Mouse (Mus musculus) intestine, embryonic 16.5 days (tissue): ENCODE measurements around the gene Asic2. TPM values are rescaled to one million over a fixed set of nuclear protein-coding genes. Genes with fewer than 3 reads are reported as not detected.
A peak's percentile ranks its signal among the peaks of the same experiment; 100 is the strongest.

Source experiments
- ATAC-seq: fragments of 200-750 bp; cut with Nextera tagmentation; 2 replicates; pipeline ENCODE4 v1.8.0; 2017; ENCODE audit warnings: moderate TSS enrichment, moderate library complexity
- H3K27ac ChIP-seq: fragments of 300-500 bp; sonication (generic); 2 replicates; pipeline ENCODE4 v1.5.1; 2014; ENCODE audit warnings: mild to moderate bottlenecking, low read length
- H3K27me3 ChIP-seq: fragments of 300-500 bp; sonication (generic); replicated peaks from 2 replicates; pipeline ENCODE4 v1.6.1; 2014; ENCODE audit warnings: low read length, control low read depth, mixed read lengths; ENCODE audit not compliant: control insufficient read depth, insufficient read depth
- H3K36me3 ChIP-seq: fragments of 300-500 bp; sonication (generic); 2 replicates; pipeline ENCODE4 v1.6.1; 2014; ENCODE audit warnings: low read length, control low read depth; ENCODE audit not compliant: control insufficient read depth, insufficient read depth
- H3K4me1 ChIP-seq: fragments of 300-500 bp; sonication (generic); 2 replicates; pipeline ENCODE4 v1.6.1; 2014; ENCODE audit warnings: low read length, control low read depth, mixed read lengths; ENCODE audit not compliant: control insufficient read depth, insufficient read depth
- H3K4me2 ChIP-seq: fragments of 300-500 bp; sonication (generic); 2 replicates; pipeline ENCODE4 v1.6.1; 2014; ENCODE audit warnings: low read depth, low read length, control low read depth
- H3K4me3 ChIP-seq: fragments of 300-500 bp; sonication (generic); 2 replicates; pipeline ENCODE4 v1.5.1; 2014; ENCODE audit warnings: mild to moderate bottlenecking, low read length
- H3K9ac ChIP-seq: fragments of 300-500 bp; sonication (generic); 2 replicates; pipeline ENCODE4 v1.6.1; 2014; ENCODE audit warnings: low read depth, low read length
- H3K9me3 ChIP-seq: fragments of 300-500 bp; sonication (generic); 2 replicates; pipeline ENCODE4 v1.6.1; 2016; ENCODE audit warnings: low read length, control low read depth; ENCODE audit not compliant: control insufficient read depth
- WGBS: fragments of 180-500 bp; shearing (Covaris S2); extraction: QIAGEN DNeasy Blood & Tissue Kit; methylation state at CpG from one replicate; pipeline ENCODE4 v1.1.7; 2014; 5-methylcytosine and 5-hydroxymethylcytosine counted together
- polyA plus RNA-seq: library from polyadenylated mRNA; unstranded; fragments of >200 nt; fragmentation: Nextera tagmentation; extraction: Ambion mirVana; gene quantifications from 2 replicates; pipeline ENCODE4 v1.2.1, GENCODE M21; 2015

Gene Asic2
- polyA plus RNA-seq, 1 experiment from 2014 or later, result 0.15 TPM

DNA sequence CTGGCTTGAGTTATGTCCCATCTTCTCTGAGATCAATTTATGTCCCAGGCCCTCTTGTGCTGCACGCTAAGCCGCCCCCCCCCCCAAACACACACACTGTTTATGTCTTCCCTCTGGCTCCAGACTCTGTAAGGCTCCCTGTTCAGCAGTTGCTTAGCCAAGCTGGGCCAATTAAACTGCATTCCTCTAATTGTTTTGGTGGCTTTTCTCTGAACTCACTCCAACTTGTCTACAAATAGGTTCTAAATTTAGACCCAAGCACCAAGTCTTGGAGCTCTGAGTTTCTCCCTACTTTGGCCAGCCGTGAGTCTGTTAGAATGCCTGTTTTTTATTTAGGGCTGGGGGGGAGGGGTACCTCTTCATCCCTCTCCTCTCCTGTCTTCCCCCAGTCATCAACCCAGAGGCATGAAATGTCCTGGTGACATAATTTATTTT lies 519.0 kb downstream of the Asic2 start:
- Histone ChIP-seq H3K27ac (no peak overlapping the region), H3K36me3 (no peaks in the 10 kb centered on the region)

DNA sequence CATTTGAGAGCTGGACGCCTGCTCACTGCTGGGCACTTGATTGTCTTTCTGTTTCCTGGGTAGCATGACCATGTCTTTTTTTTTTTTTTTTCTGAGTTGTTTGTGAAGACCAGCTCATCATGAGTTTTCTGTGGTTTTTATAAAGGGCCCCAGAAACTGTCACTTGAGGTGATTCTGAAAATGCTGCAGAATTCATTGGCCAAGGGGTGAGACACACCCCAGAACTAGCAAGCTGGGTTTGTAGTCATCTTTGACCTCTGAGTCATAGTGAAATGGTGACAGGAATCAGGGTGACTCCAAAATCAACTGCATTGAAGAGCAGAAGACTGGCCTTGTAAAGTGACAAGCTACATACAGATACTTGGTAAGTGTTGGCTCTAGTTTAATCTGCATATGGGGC lies 521.9 kb downstream of the Asic2 start:
- WGBS, result 63% methylated on average over 1 of the region's 1 CpGs
- H3K36me3 ChIP-seq, result no peaks in the 10 kb centered on the region
- H3K4me3 ChIP-seq, result no peak overlapping the region
- no peaks in the 10 kb centered on the region for H3K9me3 ChIP-seq
- no peak overlapping the region for H3K9ac ChIP-seq
- H3K27ac ChIP-seq, result no peak overlapping the region
- ATAC-seq, result no peak
- no peak overlapping the region for H3K4me2 ChIP-seq
- no peaks in the 10 kb centered on the region for H3K4me1 ChIP-seq
- no peaks in the 10 kb centered on the region for H3K27me3 ChIP-seq

More for the DNA sequence above, 519.0 kb downstream of the Asic2 start:
- no peak overlapping the region for H3K4me3 ChIP-seq
- no peaks in the 10 kb centered on the region for H3K27me3 ChIP-seq
- H3K4me1 ChIP-seq, result no peaks in the 10 kb centered on the region
- H3K9me3 ChIP-seq, result no peaks in the 10 kb centered on the region
- H3K9ac ChIP-seq, result no peak overlapping the region
- peak; percentile 60 for ATAC-seq
- WGBS, result 40% methylated on average over 2 of the region's 3 CpGs
- H3K4me2 ChIP-seq, result no peak overlapping the region

- Histone ChIP-seq H3K4me1 (no peaks in the 10 kb centered on the region), H3K4me2 (no peak overlapping the region), H3K9ac (no peak overlapping the region), H3K27me3 (no peaks in the 10 kb centered on the region), H3K9me3 (no peaks in the 10 kb centered on the region), H3K27ac (no peak overlapping the region), H3K4me3 (no peak overlapping the region), H3K36me3 (no peaks in the 10 kb centered on the region)
- 54% methylated on average over 14 of the region's 14 CpGs for WGBS
- no peak for ATAC-seq
Measured at GRCm38 (mm10) chr11:81426857-81427256, 541.4 kb downstream of the Asic2 start.

GRCm38 (mm10) chr11:81419112-81419511 lies 549.1 kb downstream of the Asic2 start:
- ATAC-seq, result no peak
- Histone ChIP-seq H3K36me3 (no peaks in the 10 kb centered on the region), H3K27ac (no peak overlapping the region), H3K9ac (no peak overlapping the region), H3K4me1 (no peaks in the 10 kb centered on the region), H3K9me3 (no peaks in the 10 kb centered on the region), H3K27me3 (no peaks in the 10 kb centered on the region), H3K4me2 (no peak overlapping the region), H3K4me3 (no peak overlapping the region)
- 90% methylated on average over 3 of the region's 3 CpGs for WGBS

- ATAC-seq, result no peak
- no peaks in the 10 kb centered on the region for H3K4me1 ChIP-seq
- WGBS, result 96% methylated on average over 4 of the region's 4 CpGs
- no peaks in the 10 kb centered on the region for H3K9me3 ChIP-seq
- no peak overlapping the region for H3K4me2 ChIP-seq
- H3K36me3 ChIP-seq, result no peaks in the 10 kb centered on the region
- no peak overlapping the region for H3K27ac ChIP-seq
- H3K4me3 ChIP-seq, result no peak overlapping the region
- H3K27me3 ChIP-seq, result no peaks in the 10 kb centered on the region
- no peak overlapping the region for H3K9ac ChIP-seq
Measured at GRCm38 (mm10) chr11:81418027-81418426, 550.2 kb downstream of the Asic2 start.

- no peak overlapping the region for H3K27ac ChIP-seq
- no peaks in the 10 kb centered on the region for H3K4me1 ChIP-seq
- no peak overlapping the region for H3K4me3 ChIP-seq
- H3K36me3 ChIP-seq, result no peaks in the 10 kb centered on the region
- no peaks in the 10 kb centered on the region for H3K27me3 ChIP-seq
- H3K9ac ChIP-seq, result no peak overlapping the region
- no peak for ATAC-seq
- WGBS, result 83% methylated on average over 6 of the region's 6 CpGs
- H3K4me2 ChIP-seq, result no peak overlapping the region
- no peaks in the 10 kb centered on the region for H3K9me3 ChIP-seq
Measured at GRCm38 (mm10) chr11:81416319-81416718, 551.9 kb downstream of the Asic2 start.

- whole genome bisulfite sequencing, result 87% methylated on average over 2 of the region's 2 CpGs
- no peaks in the 10 kb centered on the region for H3K36me3 ChIP-seq
- no peaks in the 10 kb centered on the region for H3K27me3 ChIP-seq
- no peak overlapping the region for H3K4me3 ChIP-seq
- no peak overlapping the region for H3K9ac ChIP-seq
- no peak overlapping the region for H3K27ac ChIP-seq
- H3K4me1 ChIP-seq, result no peaks in the 10 kb centered on the region
- no peaks in the 10 kb centered on the region for H3K9me3 ChIP-seq
- ATAC-seq, result no peak
- H3K4me2 ChIP-seq, result no peak overlapping the region
Measured at GRCm38 (mm10) chr11:81414596-81414995, 553.7 kb downstream of the Asic2 start.

DNA sequence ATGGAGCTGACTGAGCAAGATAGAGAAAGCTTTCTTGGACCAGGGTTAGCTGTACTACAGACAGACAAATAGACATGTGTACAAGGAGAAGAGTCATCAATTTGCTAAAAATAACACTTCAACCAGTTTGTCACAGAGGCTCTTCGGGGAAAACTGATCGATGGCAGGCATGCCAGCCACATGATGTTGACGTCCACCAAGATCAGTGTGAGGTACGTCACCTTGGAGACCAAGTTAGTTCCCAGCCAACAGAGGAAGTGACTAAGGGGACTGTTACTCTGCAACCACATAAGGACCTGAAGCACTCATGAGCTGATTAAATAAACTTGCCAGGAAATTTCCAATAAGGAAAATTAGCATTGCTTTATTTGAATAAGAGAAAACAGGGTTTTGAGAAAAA lies 557.0 kb downstream of the Asic2 start:
- no peak overlapping the region for H3K9ac ChIP-seq
- no peak overlapping the region for H3K4me2 ChIP-seq
- 54% methylated on average over 4 of the region's 4 CpGs for WGBS
- no peak for ATAC-seq
- no peaks in the 10 kb centered on the region for H3K27me3 ChIP-seq
- H3K27ac ChIP-seq, result no peak overlapping the region
- no peaks in the 10 kb centered on the region for H3K36me3 ChIP-seq
- H3K9me3 ChIP-seq, result no peaks in the 10 kb centered on the region
- H3K4me1 ChIP-seq, result no peaks in the 10 kb centered on the region
- H3K4me3 ChIP-seq, result no peak overlapping the region

DNA sequence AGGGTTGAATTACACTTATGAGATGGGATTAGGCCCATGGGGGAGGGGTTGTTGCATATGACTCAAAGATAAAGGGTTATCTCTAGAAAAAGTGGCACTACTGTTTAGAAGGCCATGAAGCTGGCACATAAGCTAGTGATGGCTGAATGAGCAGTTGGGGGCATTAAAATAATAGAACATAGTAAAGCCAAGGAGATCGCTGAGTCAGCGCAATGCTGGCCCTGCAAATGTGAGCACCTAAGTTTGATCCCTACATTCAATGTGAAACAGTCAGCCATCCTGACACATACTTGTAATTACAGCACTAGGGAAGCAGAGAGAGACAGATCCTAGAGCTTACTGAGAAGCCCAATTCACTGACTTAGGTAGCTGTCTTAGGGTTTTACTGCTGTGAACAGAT lies 562.3 kb downstream of the Asic2 start:
- 95% methylated on average over 2 of the region's 2 CpGs for WGBS
- no peak overlapping the region for H3K9ac ChIP-seq
- no peaks in the 10 kb centered on the region for H3K36me3 ChIP-seq
- H3K4me2 ChIP-seq, result no peak overlapping the region
- H3K9me3 ChIP-seq, result no peaks in the 10 kb centered on the region
- ATAC-seq, result no peak
- H3K4me3 ChIP-seq, result no peak overlapping the region
- H3K4me1 ChIP-seq, result no peaks in the 10 kb centered on the region
- H3K27ac ChIP-seq, result no peak overlapping the region
- H3K27me3 ChIP-seq, result no peaks in the 10 kb centered on the region

- Histone ChIP-seq H3K4me2 (no peak overlapping the region), H3K27me3 (no peaks in the 10 kb centered on the region), H3K4me1 (no peaks in the 10 kb centered on the region), H3K4me3 (no peak overlapping the region), H3K9me3 (no peaks in the 10 kb centered on the region), H3K27ac (no peak overlapping the region), H3K9ac (no peak overlapping the region), H3K36me3 (no peaks in the 10 kb centered on the region)
- no peak for ATAC-seq
- 54% methylated on average over 8 of the region's 8 CpGs for WGBS
Measured at GRCm38 (mm10) chr11:81402263-81402662, 566.0 kb downstream of the Asic2 start.
